Mouse (Mus musculus): ENCODE data around the gene Zfp870. TPM values are rescaled to one million over a fixed set of nuclear protein-coding genes. Genes with fewer than 3 reads are reported as not detected.

The Zfp870 gene
- total RNA-seq, 1 experiment: 9.5 TPM

- peaks cover 4 to 7% of the 10 kb centered on the region in 2 experiments; a peak in 2 of 4 replicates for H3K4me1 ChIP-seq (ENCODE audit: control insufficient read depth in 2 of 2, insufficient read depth in 2 of 2, low read length in 2 of 2, poor library complexity in 1 of 2)
- no peak for DNase-seq (ENCODE audit: low read depth, low spot score)
- no peaks in the 10 kb centered on the region for H3K36me3 ChIP-seq (ENCODE audit: control insufficient read depth, insufficient read depth, low read length, poor library complexity, severe bottlenecking)
- H3K27ac ChIP-seq (ENCODE audit: insufficient read depth, low read depth, low read length, poor library complexity, severe bottlenecking): no peak overlapping the region
- in situ Hi-C loops (cut with MboI; ENCODE audit: low sequenced_read_pairs in 2 of 2, unreplicated experiment in 2 of 2): no loop called here
- no peaks in the 10 kb centered on the region for H3K9me3 ChIP-seq (ENCODE audit: control insufficient read depth, insufficient read depth, low read depth, low read length)
- no peak for TF ChIP-seq HCFC1 (IDR thresholded peaks at IDR 0.05; ENCODE audit: borderline replicate concordance, insufficient read depth, low read length)
- no peak for TF ChIP-seq ZNF384 (IDR thresholded peaks at IDR 0.05; ENCODE audit: low read depth, low read length)
- no peak for TF ChIP-seq ZC3H11A (IDR thresholded peaks at IDR 0.05; ENCODE audit: borderline replicate concordance, low read depth, low read length)
- TF ChIP-seq MAFK (IDR thresholded peaks at IDR 0.05; ENCODE audit: insufficient read depth, low read depth, low read length): no peak
- no peak for TF ChIP-seq CHD2 (IDR thresholded peaks at IDR 0.05; ENCODE audit: low read depth, low read length)
- H3K4me3 ChIP-seq (ENCODE audit: insufficient read depth in 1 of 2, low read depth in 1 of 2, low read length in 2 of 2, poor library complexity in 1 of 2, severe bottlenecking in 1 of 2): no peak overlapping the region
- no peak overlapping the region for H3K9ac ChIP-seq (ENCODE audit: insufficient read depth, low read depth, low read length, poor library complexity, severe bottlenecking)
These were observed 32.2 kb upstream of the Zfp870 start for GRCm38 (mm10) chr17:32923681-32924080.

- 0 out of 4 replicates have a peak, but pooled peaks cover 0 to under 1% of the 10 kb centered on the region in 2 experiments for H3K4me1 ChIP-seq (ENCODE audit: control insufficient read depth in 2 of 2, insufficient read depth in 2 of 2, low read length in 2 of 2, poor library complexity in 1 of 2)
- no peak for DNase-seq (ENCODE audit: low read depth, low spot score)
- no peaks in the 10 kb centered on the region for H3K9me3 ChIP-seq (ENCODE audit: control insufficient read depth, insufficient read depth, low read depth, low read length)
- TF ChIP-seq ZNF384 (IDR thresholded peaks at IDR 0.05; ENCODE audit: low read depth, low read length) (no peak), ZC3H11A (IDR thresholded peaks at IDR 0.05; ENCODE audit: borderline replicate concordance, low read depth, low read length) (no peak), MAFK (IDR thresholded peaks at IDR 0.05; ENCODE audit: insufficient read depth, low read depth, low read length) (no peak), HCFC1 (IDR thresholded peaks at IDR 0.05; ENCODE audit: borderline replicate concordance, insufficient read depth, low read length) (no peak), CHD2 (IDR thresholded peaks at IDR 0.05; ENCODE audit: low read depth, low read length) (no peak)
- H3K36me3 ChIP-seq (ENCODE audit: control insufficient read depth, insufficient read depth, low read length, poor library complexity, severe bottlenecking): no peaks in the 10 kb centered on the region
- in situ Hi-C loops (cut with MboI; ENCODE audit: low sequenced_read_pairs in 2 of 2, unreplicated experiment in 2 of 2): no loop called here
- H3K27ac ChIP-seq (ENCODE audit: insufficient read depth, low read depth, low read length, poor library complexity, severe bottlenecking): no peak overlapping the region
- H3K4me3 ChIP-seq (ENCODE audit: insufficient read depth in 1 of 2, low read depth in 1 of 2, low read length in 2 of 2, poor library complexity in 1 of 2, severe bottlenecking in 1 of 2): no peak overlapping the region
- no peak overlapping the region for H3K9ac ChIP-seq (ENCODE audit: insufficient read depth, low read depth, low read length, poor library complexity, severe bottlenecking)
These were observed 27.7 kb upstream of the Zfp870 start for GRCm38 (mm10) chr17:32919123-32919522.

DNA sequence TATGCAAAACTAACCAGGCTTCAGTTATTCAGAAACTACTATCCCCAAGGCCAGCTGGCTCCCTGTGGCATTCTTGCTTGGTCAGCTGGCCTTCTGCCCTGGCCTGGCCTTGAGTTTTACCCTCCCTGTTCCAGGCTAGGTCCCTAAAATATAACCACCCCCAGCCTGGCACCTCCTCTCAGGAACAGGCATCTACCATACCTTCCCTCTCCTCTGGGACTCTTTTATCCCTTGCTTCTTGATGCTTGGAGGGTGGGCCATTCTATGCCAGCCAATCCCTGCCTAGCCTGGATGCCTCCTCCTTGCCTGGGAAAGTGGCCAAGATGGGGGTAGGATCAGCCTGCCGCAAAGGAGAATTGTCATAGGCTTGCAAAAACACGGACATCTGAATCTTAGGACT, 25.7 kb upstream of the Zfp870 start, which contains the start of gene Cyp4f14:
Gene Cyp4f14 (minus strand): TSS at position 212 of the 400 bp plus-strand sequence.
- Histone ChIP-seq H3K36me3 (ENCODE audit: control insufficient read depth, insufficient read depth, low read length, poor library complexity, severe bottlenecking) (no peaks in the 10 kb centered on the region), H3K27ac (ENCODE audit: insufficient read depth, low read depth, low read length, poor library complexity, severe bottlenecking) (no peak within 1 kb of the TSS), H3K4me3 (ENCODE audit: insufficient read depth in 1 of 2, low read depth in 1 of 2, low read length in 2 of 2, poor library complexity in 1 of 2, severe bottlenecking in 1 of 2) (no peak within 1 kb of the TSS), H3K9ac (ENCODE audit: insufficient read depth, low read depth, low read length, poor library complexity, severe bottlenecking) (no peak within 1 kb of the TSS), H3K9me3 (ENCODE audit: control insufficient read depth, insufficient read depth, low read depth, low read length) (no peaks in the 10 kb centered on the region), H3K4me1 (ENCODE audit: control insufficient read depth in 2 of 2, insufficient read depth in 2 of 2, low read length in 2 of 2, poor library complexity in 1 of 2) (no peaks in the 10 kb centered on the region)
- DNase-seq (ENCODE audit: low read depth, low spot score): no peak
- in situ Hi-C loops (cut with MboI; ENCODE audit: low sequenced_read_pairs in 2 of 2, unreplicated experiment in 2 of 2): no loop called here
- no peak for TF ChIP-seq ZNF384 (IDR thresholded peaks at IDR 0.05; ENCODE audit: low read depth, low read length)
- no peak for TF ChIP-seq CHD2 (IDR thresholded peaks at IDR 0.05; ENCODE audit: low read depth, low read length)
- TF ChIP-seq ZC3H11A (IDR thresholded peaks at IDR 0.05; ENCODE audit: borderline replicate concordance, low read depth, low read length): no peak
- no peak for TF ChIP-seq HCFC1 (IDR thresholded peaks at IDR 0.05; ENCODE audit: borderline replicate concordance, insufficient read depth, low read length)
- no peak for TF ChIP-seq MAFK (IDR thresholded peaks at IDR 0.05; ENCODE audit: insufficient read depth, low read depth, low read length)

DNA sequence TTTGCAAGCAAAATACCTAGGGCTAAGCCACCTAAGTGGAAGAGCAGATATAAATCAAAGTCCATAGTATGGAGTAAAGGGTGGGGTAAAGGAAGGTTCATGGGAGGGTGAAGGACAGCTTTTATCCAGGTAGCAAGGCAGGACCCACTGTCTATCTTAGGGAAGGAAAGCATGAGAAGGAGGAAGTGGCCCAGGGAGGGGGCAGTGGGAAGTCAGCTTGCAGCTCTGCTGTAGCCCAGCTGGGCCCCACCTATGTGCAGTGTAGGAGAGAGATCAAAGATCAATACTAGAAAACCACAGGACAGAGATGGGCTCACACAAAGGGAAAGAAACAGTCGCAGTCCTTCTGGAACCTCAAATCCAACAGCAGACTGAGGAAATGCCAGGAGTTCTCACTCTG, 24.6 kb upstream of the Zfp870 start:
- Histone ChIP-seq H3K4me1 (ENCODE audit: control insufficient read depth in 2 of 2, insufficient read depth in 2 of 2, low read length in 2 of 2, poor library complexity in 1 of 2) (no peaks in the 10 kb centered on the region), H3K36me3 (ENCODE audit: control insufficient read depth, insufficient read depth, low read length, poor library complexity, severe bottlenecking) (no peaks in the 10 kb centered on the region), H3K9me3 (ENCODE audit: control insufficient read depth, insufficient read depth, low read depth, low read length) (no peaks in the 10 kb centered on the region), H3K4me3 (ENCODE audit: insufficient read depth in 1 of 2, low read depth in 1 of 2, low read length in 2 of 2, poor library complexity in 1 of 2, severe bottlenecking in 1 of 2) (no peak overlapping the region), H3K27ac (ENCODE audit: insufficient read depth, low read depth, low read length, poor library complexity, severe bottlenecking) (no peak overlapping the region), H3K9ac (ENCODE audit: insufficient read depth, low read depth, low read length, poor library complexity, severe bottlenecking) (no peak overlapping the region)
- in situ Hi-C loops (cut with MboI; ENCODE audit: low sequenced_read_pairs in 2 of 2, unreplicated experiment in 2 of 2): no loop called here
- TF ChIP-seq CHD2 (IDR thresholded peaks at IDR 0.05; ENCODE audit: low read depth, low read length): no peak
- no peak for TF ChIP-seq ZNF384 (IDR thresholded peaks at IDR 0.05; ENCODE audit: low read depth, low read length)
- TF ChIP-seq ZC3H11A (IDR thresholded peaks at IDR 0.05; ENCODE audit: borderline replicate concordance, low read depth, low read length): no peak
- no peak for TF ChIP-seq HCFC1 (IDR thresholded peaks at IDR 0.05; ENCODE audit: borderline replicate concordance, insufficient read depth, low read length)
- TF ChIP-seq MAFK (IDR thresholded peaks at IDR 0.05; ENCODE audit: insufficient read depth, low read depth, low read length): no peak
- no peak for DNase-seq (ENCODE audit: low read depth, low spot score)
